Mouse (Mus musculus): ENCODE measurements around the gene Celf6.

DNA sequence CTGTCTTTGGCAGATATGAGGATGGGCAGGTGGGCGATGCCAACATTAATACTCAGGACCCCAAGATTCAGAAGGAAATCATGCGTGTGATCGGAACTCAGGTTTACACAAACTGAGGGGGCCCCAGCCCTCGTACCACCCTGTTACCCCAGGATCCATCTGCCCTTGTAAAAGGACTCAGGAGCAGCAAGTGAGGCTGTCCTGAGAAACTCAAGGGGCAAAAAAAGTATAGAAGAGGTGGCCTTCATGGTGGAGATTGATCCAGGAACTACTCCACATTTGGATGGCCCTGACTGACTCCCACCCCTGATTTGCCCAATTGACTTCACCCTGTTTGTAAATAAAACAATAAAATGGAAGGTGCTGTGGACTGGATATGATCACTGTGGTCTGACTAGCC lies 72.2 kb downstream of the Celf6 start:
- TF ChIP-seq POLR2A (IDR thresholded peaks at IDR 0.05; ENCODE audit: low read depth, low read length) (no peak), CTCF (IDR thresholded peaks at IDR 0.05; ENCODE audit: extremely low read depth, insufficient read depth, insufficient read length, insufficient replicate concordance) (no peak)

All from spleen, adult 2 months (tissue).